Mouse (Mus musculus): ENCODE measurements around the gene Crtac1. TPM values are rescaled to one million over a fixed set of nuclear protein-coding genes. Genes with fewer than 3 reads are reported as not detected.

Crtac1 gene
- polyA plus RNA-seq, 1 experiment = 0.48 TPM

DNA sequence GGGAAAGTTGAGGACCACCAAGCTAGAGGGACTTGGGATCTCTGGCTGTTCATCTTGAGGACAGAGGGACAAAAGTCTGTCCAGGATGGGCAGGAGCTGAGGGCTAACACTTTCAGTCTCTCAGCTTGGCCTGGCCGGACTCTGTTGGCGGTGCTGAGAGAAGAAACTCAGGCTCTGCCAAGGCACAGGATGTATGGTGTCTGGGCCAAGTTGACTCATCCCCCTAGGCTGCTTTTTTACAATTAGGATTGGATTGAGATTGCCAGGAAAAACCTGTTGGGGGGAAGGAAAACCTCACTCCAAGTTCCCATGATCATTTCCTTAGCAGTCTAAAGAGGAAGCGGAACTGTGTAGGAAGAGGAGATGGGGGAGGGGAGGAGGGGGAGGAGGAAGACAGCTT, 173.6 kb downstream of the Crtac1 start:
- WGBS = 77% methylated on average over 3 of the region's 3 CpGs
- no peak overlapping the region for H3K4me3 ChIP-seq (ENCODE audit: low read depth, low read length)
- 0 out of 2 replicates have a peak, but pooled peaks cover 4% of the 10 kb centered on the region for H3K27me3 ChIP-seq (ENCODE audit: control insufficient read depth, insufficient read depth, low read length)
- H3K4me1 ChIP-seq (ENCODE audit: control insufficient read depth, insufficient read depth, insufficient read length, low read length) = peaks cover 6% of the 10 kb centered on the region
- H3K36me3 ChIP-seq (ENCODE audit: control insufficient read depth, insufficient read depth, low read length) = no peaks in the 10 kb centered on the region
- H3K27ac ChIP-seq (ENCODE audit: insufficient read depth, low read depth, low read length) = no peak overlapping the region
- TF ChIP-seq POLR2A (IDR thresholded peaks at IDR 0.05; ENCODE audit: low read depth, low read length) = no peak
- TF ChIP-seq CTCF (IDR thresholded peaks at IDR 0.05; ENCODE audit: extremely low read depth, insufficient read length, insufficient replicate concordance, low read depth, low read length) = no peak

DNA sequence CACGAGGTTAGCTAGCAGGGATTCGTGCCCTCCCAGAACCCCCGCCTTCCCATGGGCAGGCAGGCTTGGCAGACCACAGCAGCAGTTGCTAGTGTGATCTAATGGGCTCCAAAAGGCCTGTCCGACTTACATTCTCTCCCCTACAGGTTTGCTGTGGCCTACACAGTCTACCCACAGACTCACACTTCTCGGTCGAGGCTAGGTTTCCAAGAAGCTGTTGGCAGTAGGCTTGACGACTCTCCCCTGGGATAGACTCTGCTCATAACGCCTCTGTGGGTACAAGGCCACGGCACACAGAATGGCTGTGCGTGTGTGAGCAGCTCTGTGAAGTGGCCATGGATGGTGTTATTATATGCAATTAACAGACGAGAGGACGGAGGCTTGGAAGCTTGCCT, 174.3 kb downstream of the Crtac1 start:
- Histone ChIP-seq H3K27ac (ENCODE audit: insufficient read depth, low read depth, low read length) (no peak overlapping the region), H3K4me3 (ENCODE audit: low read depth, low read length) (no peak overlapping the region), H3K27me3 (ENCODE audit: control insufficient read depth, insufficient read depth, low read length) (0 out of 2 replicates have a peak, but pooled peaks cover 4% of the 10 kb centered on the region), H3K36me3 (ENCODE audit: control insufficient read depth, insufficient read depth, low read length) (no peaks in the 10 kb centered on the region), H3K4me1 (ENCODE audit: control insufficient read depth, insufficient read depth, insufficient read length, low read length) (peaks cover 6% of the 10 kb centered on the region)
- WGBS = 90% methylated on average over 12 of the region's 12 CpGs
- TF ChIP-seq POLR2A (IDR thresholded peaks at IDR 0.05; ENCODE audit: low read depth, low read length) (no peak), CTCF (IDR thresholded peaks at IDR 0.05; ENCODE audit: extremely low read depth, insufficient read length, insufficient replicate concordance, low read depth, low read length) (no peak)

DNA sequence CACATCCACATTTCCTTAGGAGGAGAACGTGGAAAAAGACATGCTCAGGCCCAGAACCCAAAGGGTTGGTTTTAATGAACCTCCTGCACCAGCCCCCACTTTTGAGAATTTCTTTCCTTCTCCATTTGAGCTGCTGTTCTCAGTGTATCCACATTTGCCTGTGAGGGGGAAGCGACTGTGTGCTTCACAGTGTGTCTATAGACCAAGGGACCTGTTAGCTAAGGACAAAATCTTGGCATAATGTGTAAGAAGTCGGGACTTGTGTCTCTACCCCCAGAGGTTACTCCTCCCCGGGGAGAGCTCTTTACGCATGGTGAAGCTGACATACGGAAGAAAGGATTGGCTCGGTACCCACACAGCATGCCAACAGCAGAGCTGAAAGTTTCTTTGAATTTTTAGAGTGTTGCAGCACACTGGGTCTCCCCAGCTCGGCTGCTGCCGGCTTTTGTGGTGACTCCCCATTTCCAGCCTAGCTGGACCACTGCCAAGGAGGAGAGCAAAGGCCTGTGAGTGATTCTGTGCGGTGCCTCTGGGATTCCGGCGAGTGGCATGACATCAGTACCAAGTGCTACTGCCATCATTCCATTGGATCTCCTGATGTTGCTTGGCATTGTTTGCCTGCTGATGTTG, 174.9 kb downstream of the Crtac1 start:
- H3K27me3 ChIP-seq (ENCODE audit: control insufficient read depth, insufficient read depth, low read length) = 0 out of 2 replicates have a peak, but pooled peaks cover 4% of the 10 kb centered on the region
- WGBS = 69% methylated on average over 12 of the region's 12 CpGs
- no peak overlapping the region for H3K4me3 ChIP-seq (ENCODE audit: low read depth, low read length)
- H3K27ac ChIP-seq (ENCODE audit: insufficient read depth, low read depth, low read length) = no peak overlapping the region
- TF ChIP-seq POLR2A (IDR thresholded peaks at IDR 0.05; ENCODE audit: low read depth, low read length) (no peak), CTCF (IDR thresholded peaks at IDR 0.05; ENCODE audit: extremely low read depth, insufficient read length, insufficient replicate concordance, low read depth, low read length) (no peak)
- no peaks in the 10 kb centered on the region for H3K36me3 ChIP-seq (ENCODE audit: control insufficient read depth, insufficient read depth, low read length)
- H3K4me1 ChIP-seq (ENCODE audit: control insufficient read depth, insufficient read depth, insufficient read length, low read length) = peaks cover 6% of the 10 kb centered on the region

DNA sequence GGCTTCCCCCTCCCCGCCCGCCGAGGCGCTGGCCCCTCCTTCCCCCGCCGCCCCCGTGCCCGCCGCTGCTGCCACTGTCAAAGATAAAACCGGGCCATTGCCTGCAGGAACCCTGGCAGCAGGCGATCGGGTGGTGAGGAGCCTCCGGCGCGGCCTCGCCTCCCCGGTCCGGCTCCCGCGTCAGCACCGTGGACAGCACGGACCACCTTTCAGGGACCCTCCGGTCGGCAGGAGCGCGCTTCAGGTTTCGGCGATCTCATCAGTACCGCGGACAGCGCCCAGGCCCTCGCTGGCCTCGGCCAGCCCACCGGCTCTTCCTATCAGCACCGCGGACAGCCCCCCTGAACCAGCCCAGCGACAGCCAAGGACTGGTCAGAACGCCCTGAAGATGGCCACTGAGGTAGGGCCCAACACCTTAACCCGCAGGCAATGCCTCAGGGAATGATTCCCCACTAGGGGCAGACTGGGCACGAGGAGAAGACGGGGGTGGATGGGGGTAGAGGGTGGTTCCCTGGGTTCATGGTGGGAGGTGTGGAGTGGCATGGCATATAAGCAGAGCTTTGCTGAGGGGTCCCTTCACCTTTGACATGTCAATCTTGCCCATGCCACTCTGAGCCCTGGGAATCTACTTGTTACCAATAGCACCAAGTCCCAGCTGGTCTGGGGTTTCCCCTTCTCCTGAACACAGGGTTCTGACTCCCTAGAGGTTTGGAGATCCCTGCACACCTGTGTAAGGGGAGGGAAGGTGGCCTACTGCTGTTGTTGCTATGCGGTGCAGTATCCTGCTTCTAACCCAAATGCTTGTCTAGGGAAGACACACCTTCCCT, 175.6 kb downstream of the Crtac1 start:
- peaks cover 6% of the 10 kb centered on the region for H3K4me1 ChIP-seq (ENCODE audit: control insufficient read depth, insufficient read depth, insufficient read length, low read length)
- H3K27me3 ChIP-seq (ENCODE audit: control insufficient read depth, insufficient read depth, low read length) = 0 out of 2 replicates have a peak, but pooled peaks cover 4% of the 10 kb centered on the region
- WGBS = 3% methylated on average over 38 of the region's 42 CpGs
- H3K36me3 ChIP-seq (ENCODE audit: control insufficient read depth, insufficient read depth, low read length) = no peaks in the 10 kb centered on the region
- no peak for TF ChIP-seq POLR2A (IDR thresholded peaks at IDR 0.05; ENCODE audit: low read depth, low read length)
- peak; percentile 22; the same call in 1 of the 2 replicates for TF ChIP-seq CTCF (IDR thresholded peaks at IDR 0.05; ENCODE audit: extremely low read depth, insufficient read length, insufficient replicate concordance, low read depth, low read length)
- H3K4me3 ChIP-seq (ENCODE audit: low read depth, low read length) = peak overlapping the region; percentile 47
- no peak overlapping the region for H3K27ac ChIP-seq (ENCODE audit: insufficient read depth, low read depth, low read length)

DNA sequence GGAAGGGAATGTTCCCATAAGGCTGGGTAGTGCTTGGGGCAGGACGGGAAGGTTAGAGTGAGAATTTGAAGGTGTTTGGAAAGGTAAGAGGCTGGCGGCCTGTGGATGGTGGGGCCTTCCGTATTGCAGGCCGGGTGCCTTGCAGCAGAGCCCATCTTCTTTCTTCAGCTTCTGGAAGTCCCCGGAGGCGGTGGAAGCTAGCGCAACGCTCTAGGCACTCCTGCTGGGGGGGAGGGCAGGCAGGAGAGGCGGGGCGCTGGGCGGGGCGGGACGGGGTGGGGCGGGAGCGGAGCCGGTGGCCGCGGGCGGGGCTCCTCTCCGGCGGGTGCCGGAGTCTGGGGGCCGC, 176.2 kb downstream of the Crtac1 start:
- TF ChIP-seq POLR2A (IDR thresholded peaks at IDR 0.05; ENCODE audit: low read depth, low read length) = no peak
- no peak for TF ChIP-seq CTCF (IDR thresholded peaks at IDR 0.05; ENCODE audit: extremely low read depth, insufficient read length, insufficient replicate concordance, low read depth, low read length)
- Histone ChIP-seq H3K4me3 (ENCODE audit: low read depth, low read length) (peak overlapping the region; percentile 42), H3K36me3 (ENCODE audit: control insufficient read depth, insufficient read depth, low read length) (no peaks in the 10 kb centered on the region), H3K4me1 (ENCODE audit: control insufficient read depth, insufficient read depth, insufficient read length, low read length) (peaks cover 6% of the 10 kb centered on the region), H3K27me3 (ENCODE audit: control insufficient read depth, insufficient read depth, low read length) (0 out of 2 replicates have a peak, but pooled peaks cover 4% of the 10 kb centered on the region), H3K27ac (ENCODE audit: insufficient read depth, low read depth, low read length) (no peak overlapping the region)
- 1% methylated on average over 23 of the region's 23 CpGs for WGBS

DNA sequence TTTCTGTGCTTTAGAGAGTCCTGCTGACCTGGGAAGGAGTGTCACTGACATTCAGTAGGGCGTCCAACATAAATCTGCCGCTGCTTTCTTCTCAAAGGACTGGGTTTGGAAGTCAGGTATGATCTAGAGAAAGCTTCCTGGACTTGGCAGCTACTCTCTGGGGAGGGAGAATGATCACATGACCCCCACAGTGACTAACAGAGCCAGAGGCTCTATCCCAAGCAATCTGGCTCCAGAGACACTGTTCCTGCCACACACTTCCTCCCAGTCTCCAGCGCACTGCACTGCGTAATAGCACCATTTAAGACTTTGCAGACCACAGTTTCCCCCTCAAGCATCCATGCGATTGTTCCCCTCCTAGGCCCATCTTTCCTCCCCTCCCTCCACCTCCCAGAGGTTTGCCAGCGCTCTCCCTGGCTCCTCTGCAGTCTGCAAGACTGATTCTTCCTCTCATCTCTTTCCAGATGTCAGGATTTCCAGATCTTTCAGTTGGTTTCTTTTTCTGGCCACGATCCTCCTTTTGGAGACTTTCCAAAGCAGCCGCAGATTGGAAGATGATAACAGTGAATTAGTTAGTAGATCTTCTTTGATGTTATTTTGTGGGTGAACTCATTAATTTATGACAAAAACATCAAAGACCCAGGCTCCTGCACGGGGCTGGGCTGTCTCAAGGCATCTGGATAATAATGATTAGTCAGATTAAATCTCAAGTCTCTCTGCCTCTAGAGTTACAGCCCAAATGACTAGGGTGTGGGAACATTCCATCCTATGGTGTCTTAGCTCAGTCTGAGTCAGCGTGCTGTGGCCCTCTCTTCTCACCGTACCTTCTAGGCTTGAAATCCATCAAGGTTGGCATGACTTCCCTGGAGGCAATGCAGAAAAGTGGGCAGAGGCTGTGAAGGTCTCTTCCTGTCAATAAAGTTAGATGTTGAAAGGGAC, 181.3 kb downstream of the Crtac1 start:
- H3K27me3 ChIP-seq (ENCODE audit: control insufficient read depth, insufficient read depth, low read length) = no peaks in the 10 kb centered on the region
- no peak overlapping the region for H3K27ac ChIP-seq (ENCODE audit: insufficient read depth, low read depth, low read length)
- no peak for TF ChIP-seq CTCF (IDR thresholded peaks at IDR 0.05; ENCODE audit: extremely low read depth, insufficient read length, insufficient replicate concordance, low read depth, low read length)
- no peak for TF ChIP-seq POLR2A (IDR thresholded peaks at IDR 0.05; ENCODE audit: low read depth, low read length)
- H3K36me3 ChIP-seq (ENCODE audit: control insufficient read depth, insufficient read depth, low read length) = no peaks in the 10 kb centered on the region
- no peak overlapping the region for H3K4me3 ChIP-seq (ENCODE audit: low read depth, low read length)
- WGBS = 37% methylated on average over 11 of the region's 11 CpGs
- H3K4me1 ChIP-seq (ENCODE audit: control insufficient read depth, insufficient read depth, insufficient read length, low read length) = peaks cover 15% of the 10 kb centered on the region; the same call in 1 of the 2 replicates
